Mouse (Mus musculus): ENCODE results near the gene Cyld. TPM values are rescaled to one million over a fixed set of nuclear protein-coding genes. Genes with fewer than 3 reads are reported as not detected.

Cyld gene
- polyA plus RNA-seq, 1 experiment from 2014 or later = 4.6 TPM

- Histone ChIP-seq H3K4me2 (ENCODE audit: low read depth, low read length) (no peak overlapping the region), H3K4me1 (ENCODE audit: insufficient read depth) (peaks cover 12% of the 10 kb centered on the region), H3K36me3 (replicated peaks; ENCODE audit: insufficient read depth, low read length) (no peaks in the 10 kb centered on the region), H3K27me3 (ENCODE audit: insufficient read depth, low read length) (no peaks in the 10 kb centered on the region), H3K27ac (ENCODE audit: low read depth) (no peak overlapping the region), H3K9me3 (ENCODE audit: low read length) (no peaks in the 10 kb centered on the region), H3K4me3 (ENCODE audit: low read depth, low read length) (no peak overlapping the region), H3K9ac (replicated peaks) (no peak overlapping the region)
- DNase-seq (no peak), ATAC-seq (no peak)
- TF ChIP-seq CTCF (IDR thresholded peaks at IDR 0.05; ENCODE audit: low read depth) (no peak), EP300 (IDR thresholded peaks at IDR 0.05; ENCODE audit: low read depth) (no peak)
- 82% methylated on average over 10 of the region's 10 CpGs for WGBS (ENCODE audit: insufficient replicate concordance)
Observed at GRCm38 (mm10) chr8:88671575-88671974, 25.3 kb upstream of the Cyld start.

- ATAC-seq = no peak
- Histone ChIP-seq H3K4me1 (ENCODE audit: insufficient read depth) (no peaks in the 10 kb centered on the region), H3K4me3 (ENCODE audit: low read depth, low read length) (no peak overlapping the region), H3K36me3 (replicated peaks; ENCODE audit: insufficient read depth, low read length) (no peaks in the 10 kb centered on the region), H3K27ac (ENCODE audit: low read depth) (no peak overlapping the region), H3K9me3 (ENCODE audit: low read length) (no peaks in the 10 kb centered on the region), H3K27me3 (ENCODE audit: insufficient read depth, low read length) (no peaks in the 10 kb centered on the region), H3K4me2 (ENCODE audit: low read depth, low read length) (no peak overlapping the region), H3K9ac (replicated peaks) (no peak overlapping the region)
- DNase-seq = no peak
- no peak for TF ChIP-seq EP300 (IDR thresholded peaks at IDR 0.05; ENCODE audit: low read depth)
- no peak for TF ChIP-seq CTCF (IDR thresholded peaks at IDR 0.05; ENCODE audit: low read depth)
- 74% methylated on average over 5 of the region's 5 CpGs for WGBS (ENCODE audit: insufficient replicate concordance)
Observed at GRCm38 (mm10) chr8:88673859-88674258, 23.0 kb upstream of the Cyld start.

- no peak for ATAC-seq
Observed at GRCm38 (mm10) chr8:88675372-88676165, 21.3 kb upstream of the Cyld start.

GRCm38 (mm10) chr8:88677071-88677470 is 19.8 kb upstream of the Cyld start:
- no peaks in the 10 kb centered on the region for H3K27me3 ChIP-seq (ENCODE audit: insufficient read depth, low read length)
- no peak overlapping the region for H3K9ac ChIP-seq (replicated peaks)
- H3K27ac ChIP-seq (ENCODE audit: low read depth) = no peak overlapping the region
- 78% methylated on average over 8 of the region's 8 CpGs for WGBS (ENCODE audit: insufficient replicate concordance)
- ATAC-seq (no peak), DNase-seq (no peak)
- TF ChIP-seq CTCF (IDR thresholded peaks at IDR 0.05; ENCODE audit: low read depth) (no peak), EP300 (IDR thresholded peaks at IDR 0.05; ENCODE audit: low read depth) (no peak)
- no peaks in the 10 kb centered on the region for H3K9me3 ChIP-seq (ENCODE audit: low read length)
- H3K4me2 ChIP-seq (ENCODE audit: low read depth, low read length) = no peak overlapping the region
- H3K4me3 ChIP-seq (ENCODE audit: low read depth, low read length) = no peak overlapping the region
- H3K4me1 ChIP-seq (ENCODE audit: insufficient read depth) = no peaks in the 10 kb centered on the region
- no peaks in the 10 kb centered on the region for H3K36me3 ChIP-seq (replicated peaks; ENCODE audit: insufficient read depth, low read length)

More at GRCm38 (mm10) chr8:88675372-88676165, 21.3 kb upstream of the Cyld start:
- Histone ChIP-seq H3K4me2 (ENCODE audit: low read depth, low read length) (no peak overlapping the region), H3K27ac (ENCODE audit: low read depth) (no peak overlapping the region), H3K9ac (replicated peaks) (no peak overlapping the region), H3K4me3 (ENCODE audit: low read depth, low read length) (no peak overlapping the region), H3K9me3 (ENCODE audit: low read length) (no peaks in the 10 kb centered on the region), H3K27me3 (ENCODE audit: insufficient read depth, low read length) (no peaks in the 10 kb centered on the region), H3K36me3 (replicated peaks; ENCODE audit: insufficient read depth, low read length) (no peaks in the 10 kb centered on the region), H3K4me1 (ENCODE audit: insufficient read depth) (no peaks in the 10 kb centered on the region)
- 78% methylated on average over 12 of the region's 12 CpGs for WGBS (ENCODE audit: insufficient replicate concordance)
- TF ChIP-seq CTCF (IDR thresholded peaks at IDR 0.05; ENCODE audit: low read depth) = no peak
- TF ChIP-seq EP300 (IDR thresholded peaks at IDR 0.05; ENCODE audit: low read depth) = no peak
- no peak for DNase-seq

- H3K27me3 ChIP-seq (ENCODE audit: insufficient read depth, low read length) = no peaks in the 10 kb centered on the region
- H3K4me1 ChIP-seq (ENCODE audit: insufficient read depth) = no peaks in the 10 kb centered on the region
- no peak for ATAC-seq
- no peak for DNase-seq
- WGBS (ENCODE audit: insufficient replicate concordance) = 89% methylated on average over 2 of the region's 2 CpGs
- H3K9me3 ChIP-seq (ENCODE audit: low read length) = no peaks in the 10 kb centered on the region
- H3K4me3 ChIP-seq (ENCODE audit: low read depth, low read length) = no peak overlapping the region
- TF ChIP-seq CTCF (IDR thresholded peaks at IDR 0.05; ENCODE audit: low read depth) (no peak), EP300 (IDR thresholded peaks at IDR 0.05; ENCODE audit: low read depth) (no peak)
- no peak overlapping the region for H3K4me2 ChIP-seq (ENCODE audit: low read depth, low read length)
- no peak overlapping the region for H3K27ac ChIP-seq (ENCODE audit: low read depth)
- H3K36me3 ChIP-seq (replicated peaks; ENCODE audit: insufficient read depth, low read length) = no peaks in the 10 kb centered on the region
- no peak overlapping the region for H3K9ac ChIP-seq (replicated peaks)
Observed at GRCm38 (mm10) chr8:88680566-88680965, 16.3 kb upstream of the Cyld start.

GRCm38 (mm10) chr8:88681046-88681445 is 15.8 kb upstream of the Cyld start:
- WGBS (ENCODE audit: insufficient replicate concordance) = 73% methylated on average over 8 of the region's 8 CpGs

More at GRCm38 (mm10) chr8:88681046-88681445, 15.8 kb upstream of the Cyld start:
- Histone ChIP-seq H3K4me3 (ENCODE audit: low read depth, low read length) (no peak overlapping the region), H3K27me3 (ENCODE audit: insufficient read depth, low read length) (no peaks in the 10 kb centered on the region), H3K4me2 (ENCODE audit: low read depth, low read length) (no peak overlapping the region), H3K36me3 (replicated peaks; ENCODE audit: insufficient read depth, low read length) (no peaks in the 10 kb centered on the region), H3K9ac (replicated peaks) (no peak overlapping the region), H3K4me1 (ENCODE audit: insufficient read depth) (no peaks in the 10 kb centered on the region), H3K9me3 (ENCODE audit: low read length) (no peaks in the 10 kb centered on the region), H3K27ac (ENCODE audit: low read depth) (no peak overlapping the region)
- ATAC-seq (no peak), DNase-seq (no peak)
- no peak for TF ChIP-seq EP300 (IDR thresholded peaks at IDR 0.05; ENCODE audit: low read depth)
- TF ChIP-seq CTCF (IDR thresholded peaks at IDR 0.05; ENCODE audit: low read depth) = no peak
